Mouse (Mus musculus): ENCODE data around the gene Myo1d. TPM values are rescaled to one million over a fixed set of nuclear protein-coding genes. Genes with fewer than 3 reads are reported as not detected.

Gene Myo1d
- polyA plus RNA-seq, 1 experiment from 2014 or later, result 14.4 TPM

GRCm38 (mm10) chr11:80489882-80490196, 290.0 kb downstream of the Myo1d start:
- H3K36me3 ChIP-seq, result no peaks in the 10 kb centered on the region
- ATAC-seq (replicated peaks; ENCODE audit: low FRiP score), result no peak
- H3K27ac ChIP-seq, result 0 out of 2 replicates have a peak overlapping the region, but pooled peaks have one; percentile 4
- H3K27me3 ChIP-seq, result no peaks in the 10 kb centered on the region
- H3K9me3 ChIP-seq (replicated peaks), result no peaks in the 10 kb centered on the region
- H3K4me3 ChIP-seq (replicated peaks), result no peak overlapping the region
- 38% methylated on average over 5 of the region's 5 CpGs for WGBS
- H3K4me1 ChIP-seq, result peaks cover 17% of the 10 kb centered on the region
- H3K4me2 ChIP-seq, result 0 out of 2 replicates have a peak overlapping the region, but pooled peaks have one; percentile 4
- no peak overlapping the region for H3K9ac ChIP-seq

DNA sequence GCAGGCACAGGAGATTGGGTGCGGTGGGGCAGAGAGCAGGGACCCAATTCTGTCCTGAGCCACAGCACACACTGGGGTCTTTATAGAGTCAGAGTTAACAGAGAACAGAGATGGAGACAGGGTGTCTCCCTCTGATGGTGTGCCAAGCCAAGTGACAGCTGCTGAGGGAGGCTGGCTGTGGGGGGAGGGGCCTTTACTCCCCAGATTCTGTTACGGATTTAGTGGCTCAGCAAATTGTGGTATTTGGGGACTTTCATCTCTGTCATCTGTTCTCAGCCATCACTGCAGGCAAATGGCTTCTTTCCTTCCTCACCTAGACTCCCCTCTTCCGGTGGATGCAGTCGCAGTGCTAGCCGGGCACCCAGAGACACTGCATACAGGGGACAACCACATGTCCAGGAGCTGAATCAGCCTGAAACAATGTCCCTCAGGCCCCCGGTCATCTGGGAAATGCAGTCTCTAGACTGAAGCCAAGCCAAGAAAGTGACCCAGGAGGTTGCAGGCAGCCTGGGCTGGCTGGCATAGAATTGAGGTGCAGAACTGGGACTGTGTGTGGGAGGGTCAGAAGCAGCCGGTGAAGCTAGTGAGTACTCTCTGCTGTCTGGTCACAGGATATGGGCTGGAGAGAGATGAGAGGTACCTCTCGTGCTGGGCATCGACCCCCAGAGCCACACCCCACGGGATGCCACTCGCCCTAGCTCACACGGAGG, 290.5 kb downstream of the Myo1d start:
- Histone ChIP-seq H3K4me3 (replicated peaks) (no peak overlapping the region), H3K4me1 (peaks cover 20% of the 10 kb centered on the region), H3K27ac (0 out of 2 replicates have a peak overlapping the region, but pooled peaks have one; percentile 4), H3K36me3 (no peaks in the 10 kb centered on the region), H3K9ac (no peak overlapping the region), H3K9me3 (replicated peaks) (no peaks in the 10 kb centered on the region), H3K4me2 (0 out of 2 replicates have a peak overlapping the region, but pooled peaks have one; percentile 4), H3K27me3 (no peaks in the 10 kb centered on the region)
- 29% methylated on average over 12 of the region's 12 CpGs for WGBS
- ATAC-seq (replicated peaks; ENCODE audit: low FRiP score), result peak; percentile 43

DNA sequence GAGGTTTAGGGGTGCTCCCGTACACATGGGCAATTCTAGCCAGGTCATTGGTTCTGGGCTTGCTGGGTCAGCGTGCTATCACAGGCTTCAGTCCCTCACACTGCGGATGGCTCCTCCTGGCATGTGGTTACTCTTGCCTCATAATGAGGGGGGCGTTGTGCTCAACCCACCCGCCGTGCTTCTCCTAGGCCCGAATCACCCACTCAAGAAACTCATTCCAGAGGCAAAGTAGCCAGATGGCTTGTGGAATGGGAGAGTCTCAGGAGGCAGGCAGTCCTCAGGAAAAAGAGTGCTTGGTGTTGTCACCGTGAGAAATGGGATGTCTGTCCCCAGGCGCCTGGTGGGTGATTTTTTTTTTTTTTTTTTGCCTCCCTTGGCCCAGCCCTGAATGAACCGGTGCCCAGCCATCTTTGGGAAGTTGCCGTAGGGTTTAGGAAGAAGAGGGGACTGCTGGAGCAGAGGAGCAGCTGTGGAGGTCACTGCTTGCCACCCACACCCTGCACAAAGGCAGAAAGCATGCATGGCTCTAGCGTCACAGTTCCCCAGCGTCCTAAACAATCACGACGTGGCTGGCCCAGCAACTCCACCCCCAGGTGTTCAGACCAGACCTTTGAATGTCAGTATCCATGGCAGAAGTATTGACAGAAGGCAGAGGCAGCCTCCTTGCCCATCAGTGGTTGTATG, 291.8 kb downstream of the Myo1d start:
- Histone ChIP-seq H3K9ac (no peak overlapping the region), H3K4me2 (no peak overlapping the region), H3K9me3 (replicated peaks) (no peaks in the 10 kb centered on the region), H3K4me3 (replicated peaks) (no peak overlapping the region), H3K27ac (no peak overlapping the region), H3K27me3 (no peaks in the 10 kb centered on the region), H3K4me1 (peaks cover 24% of the 10 kb centered on the region), H3K36me3 (no peaks in the 10 kb centered on the region)
- ATAC-seq (replicated peaks; ENCODE audit: low FRiP score), result no peak
- WGBS, result 77% methylated on average over 15 of the region's 15 CpGs

- no peaks in the 10 kb centered on the region for H3K9me3 ChIP-seq (replicated peaks)
- H3K4me3 ChIP-seq (replicated peaks), result no peak overlapping the region
- H3K36me3 ChIP-seq, result no peaks in the 10 kb centered on the region
- H3K4me2 ChIP-seq, result no peak overlapping the region
- no peak for ATAC-seq (replicated peaks; ENCODE audit: low FRiP score)
- no peak overlapping the region for H3K27ac ChIP-seq
- no peak overlapping the region for H3K9ac ChIP-seq
- 75% methylated on average over 10 of the region's 10 CpGs for WGBS
- H3K27me3 ChIP-seq, result no peaks in the 10 kb centered on the region
- H3K4me1 ChIP-seq, result peaks cover 21% of the 10 kb centered on the region
Measured at GRCm38 (mm10) chr11:80485622-80486206, 294.1 kb downstream of the Myo1d start.

- Histone ChIP-seq H3K9ac (no peak overlapping the region), H3K9me3 (replicated peaks) (no peaks in the 10 kb centered on the region), H3K27me3 (no peaks in the 10 kb centered on the region), H3K27ac (no peak overlapping the region), H3K4me2 (no peak overlapping the region), H3K36me3 (0 out of 2 replicates have a peak, but pooled peaks cover under 1% of the 10 kb centered on the region), H3K4me1 (peaks cover 21% of the 10 kb centered on the region), H3K4me3 (replicated peaks) (no peak overlapping the region)
- WGBS, result 87% methylated on average over 9 of the region's 9 CpGs
- no peak for ATAC-seq (replicated peaks; ENCODE audit: low FRiP score)
Measured at GRCm38 (mm10) chr11:80485120-80485551, 294.7 kb downstream of the Myo1d start.

- Histone ChIP-seq H3K4me1 (peaks cover 20% of the 10 kb centered on the region), H3K27me3 (no peaks in the 10 kb centered on the region), H3K27ac (no peak overlapping the region), H3K4me2 (peak overlapping the region; percentile 12; the same call in 1 of the 2 replicates), H3K9me3 (replicated peaks) (no peaks in the 10 kb centered on the region), H3K4me3 (replicated peaks) (no peak overlapping the region), H3K9ac (no peak overlapping the region), H3K36me3 (peaks cover 3% of the 10 kb centered on the region; the same call in 1 of the 2 replicates)
- WGBS, result 32% methylated on average over 12 of the region's 12 CpGs
- peak; percentile 70 for ATAC-seq (replicated peaks; ENCODE audit: low FRiP score)
Measured at GRCm38 (mm10) chr11:80484191-80484791, 295.5 kb downstream of the Myo1d start.

GRCm38 (mm10) chr11:80483536-80484067, 296.2 kb downstream of the Myo1d start:
- Histone ChIP-seq H3K4me3 (replicated peaks) (no peak overlapping the region), H3K9me3 (replicated peaks) (no peaks in the 10 kb centered on the region), H3K9ac (no peak overlapping the region), H3K27ac (no peak overlapping the region), H3K4me2 (no peak overlapping the region; the same call in 1 of the 2 replicates), H3K27me3 (peaks cover 2% of the 10 kb centered on the region; the same call in 1 of the 2 replicates), H3K4me1 (peaks cover 21% of the 10 kb centered on the region), H3K36me3 (peaks cover 3% of the 10 kb centered on the region; the same call in 1 of the 2 replicates)
- whole genome bisulfite sequencing, result 73% methylated on average over 6 of the region's 6 CpGs
- no peak for ATAC-seq (replicated peaks; ENCODE audit: low FRiP score)

DNA sequence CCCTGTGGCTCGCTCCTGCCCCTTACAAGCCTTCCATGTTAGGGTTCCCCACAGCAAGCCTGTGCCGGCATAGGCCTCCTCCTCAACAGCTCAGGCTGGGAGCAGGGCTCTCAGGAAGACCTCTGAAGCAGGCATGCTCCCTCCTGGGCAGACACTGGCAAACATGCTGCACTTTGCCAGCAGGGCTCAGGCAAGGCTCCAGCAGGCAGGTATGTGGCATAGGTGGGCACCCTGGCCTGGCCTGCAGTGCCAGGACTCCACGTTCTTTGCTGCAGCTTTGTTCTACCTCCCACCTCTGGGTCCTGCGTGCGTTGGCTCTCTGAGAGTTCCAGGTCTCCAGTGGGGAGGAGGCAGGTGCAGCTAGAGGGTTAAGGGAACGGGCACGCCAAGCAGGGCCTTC, 296.9 kb downstream of the Myo1d start:
- H3K9ac ChIP-seq, result no peak overlapping the region
- no peak overlapping the region for H3K4me2 ChIP-seq
- H3K36me3 ChIP-seq, result peaks cover 3% of the 10 kb centered on the region; the same call in 1 of the 2 replicates
- H3K4me3 ChIP-seq (replicated peaks), result no peak overlapping the region
- peaks cover 28% of the 10 kb centered on the region for H3K4me1 ChIP-seq
- peaks cover 7% of the 10 kb centered on the region; the same call in 1 of the 2 replicates for H3K27me3 ChIP-seq
- no peak overlapping the region for H3K27ac ChIP-seq
- 87% methylated on average over 7 of the region's 7 CpGs for WGBS
- H3K9me3 ChIP-seq (replicated peaks), result no peaks in the 10 kb centered on the region
- no peak for ATAC-seq (replicated peaks; ENCODE audit: low FRiP score)

DNA sequence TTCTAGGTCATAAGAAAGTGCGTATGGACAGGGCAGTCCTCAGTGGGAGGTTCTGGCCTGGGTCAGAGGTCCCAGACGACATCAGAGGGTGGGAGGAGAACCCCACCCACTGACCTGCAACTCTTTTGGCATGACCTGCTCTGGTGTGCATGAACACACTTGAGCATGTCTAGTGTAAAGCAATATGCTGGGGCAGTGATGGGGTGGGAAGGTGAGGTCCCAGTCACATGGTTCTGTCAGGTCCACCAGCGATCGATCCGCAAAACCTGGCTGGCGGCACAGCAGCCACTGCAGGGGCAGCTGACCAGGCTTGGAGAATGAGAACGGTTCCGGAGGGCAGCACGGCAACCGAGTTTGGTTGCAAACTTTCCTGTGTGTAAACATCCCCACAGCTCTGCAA, 297.5 kb downstream of the Myo1d start:
- peaks cover 3% of the 10 kb centered on the region; the same call in 1 of the 2 replicates for H3K36me3 ChIP-seq

GRCm38 (mm10) chr11:80481409-80482050, 298.3 kb downstream of the Myo1d start:
- Histone ChIP-seq H3K27ac (no peak overlapping the region), H3K4me2 (no peak overlapping the region), H3K4me1 (peaks cover 37% of the 10 kb centered on the region), H3K27me3 (peaks cover 7% of the 10 kb centered on the region; the same call in 1 of the 2 replicates), H3K4me3 (replicated peaks) (no peak overlapping the region), H3K36me3 (peaks cover 3% of the 10 kb centered on the region; the same call in 1 of the 2 replicates), H3K9ac (no peak overlapping the region), H3K9me3 (replicated peaks) (no peaks in the 10 kb centered on the region)
- ATAC-seq (replicated peaks; ENCODE audit: low FRiP score), result no peak
- 85% methylated on average over 13 of the region's 13 CpGs for WGBS

More for the DNA sequence above, 297.5 kb downstream of the Myo1d start:
- H3K27me3 ChIP-seq, result peaks cover 7% of the 10 kb centered on the region; the same call in 1 of the 2 replicates
- H3K9ac ChIP-seq, result no peak overlapping the region
- no peak overlapping the region for H3K4me2 ChIP-seq
- no peak overlapping the region for H3K27ac ChIP-seq
- 78% methylated on average over 10 of the region's 10 CpGs for WGBS
- no peak for ATAC-seq (replicated peaks; ENCODE audit: low FRiP score)
- H3K4me3 ChIP-seq (replicated peaks), result no peak overlapping the region
- peaks cover 34% of the 10 kb centered on the region for H3K4me1 ChIP-seq
- no peaks in the 10 kb centered on the region for H3K9me3 ChIP-seq (replicated peaks)
